Mouse (Mus musculus) kidney, adult 18-20 months (tissue): ENCODE measurements around the gene Large2.

Experiments used
- DNase-seq: peaks from one replicate; pipeline ENCODE4 v3.0.0; 2021

Gene Large2

GRCm38 (mm10) chr2:92390206-92390930 is 15.7 kb upstream of the Large2 start:
- peak; percentile 35 for DNase-seq

- DNase-seq, result no peak
Measured at GRCm38 (mm10) chr2:92389645-92390044, 15.0 kb upstream of the Large2 start.

GRCm38 (mm10) chr2:92388891-92389641 is 14.4 kb upstream of the Large2 start:
- peak; percentile 81 for DNase-seq

GRCm38 (mm10) chr2:92388081-92388517 is 13.4 kb upstream of the Large2 start:
- DNase-seq, result no peak

- DNase-seq, result no peak
Measured at GRCm38 (mm10) chr2:92387646-92388045, 13.0 kb upstream of the Large2 start.

- no peak for DNase-seq
Measured at GRCm38 (mm10) chr2:92386821-92387570, 12.3 kb upstream of the Large2 start.

GRCm38 (mm10) chr2:92385113-92386051 is 10.7 kb upstream of the Large2 start:
- DNase-seq, result no peak

GRCm38 (mm10) chr2:92384101-92384500 is 9.4 kb upstream of the Large2 start:
- DNase-seq, result no peak

- DNase-seq, result no peak
Measured at GRCm38 (mm10) chr2:92382759-92383158, 8.1 kb upstream of the Large2 start.

GRCm38 (mm10) chr2:92381901-92382588 is 7.4 kb upstream of the Large2 start, which contains the start of gene 1700029I15Rik:
Gene 1700029I15Rik, plus strand, starts transcription at chr2:92382538.
- no peak for DNase-seq

GRCm38 (mm10) chr2:92381161-92381560 is 6.5 kb upstream of the Large2 start:
- no peak for DNase-seq

- no peak for DNase-seq
Measured at GRCm38 (mm10) chr2:92380495-92381050, 5.9 kb upstream of the Large2 start.

- no peak for DNase-seq
Measured at GRCm38 (mm10) chr2:92379783-92380494, 5.3 kb upstream of the Large2 start.

GRCm38 (mm10) chr2:92377320-92377719 is 2.7 kb upstream of the Large2 start:
- no peak for DNase-seq

GRCm38 (mm10) chr2:92376300-92376699 is 1.6 kb upstream of the Large2 start:
- DNase-seq, result no peak

GRCm38 (mm10) chr2:92375788-92376187 is 1.1 kb upstream of the Large2 start:
- no peak for DNase-seq

- DNase-seq, result peak; percentile 93
Measured at GRCm38 (mm10) chr2:92375099-92375623, 492 bp upstream of the Large2 start.

GRCm38 (mm10) chr2:92373437-92373813 is 1.2 kb downstream of the Large2 start:
- no peak for DNase-seq

- peak; percentile 85 for DNase-seq
Measured at GRCm38 (mm10) chr2:92372767-92373436, 1.8 kb downstream of the Large2 start.
